Mouse (Mus musculus): ENCODE measurements around the gene Mcm9. TPM values are rescaled to one million over a fixed set of nuclear protein-coding genes. Genes with fewer than 3 reads are reported as not detected.

Gene Mcm9
- polyA plus RNA-seq, 1 experiment = 3.7 TPM

GRCm38 (mm10) chr10:53629918-53630250 is 355 bp downstream of the Mcm9 start:
- WGBS = under 1% methylated on average over 35 of the region's 35 CpGs

GRCm38 (mm10) chr10:53629247-53629917 is 857 bp downstream of the Mcm9 start:
- TF ChIP-seq POLR2A (IDR thresholded peaks at IDR 0.05; ENCODE audit: low read depth, low read length) (peak; percentile 47; the same call in 1 of the 2 replicates), CTCF (IDR thresholded peaks at IDR 0.05; ENCODE audit: extremely low read depth, insufficient read length, insufficient replicate concordance, low read depth, low read length) (no peak)
- 1% methylated on average over 67 of the region's 67 CpGs for WGBS
- Histone ChIP-seq H3K4me1 (ENCODE audit: control insufficient read depth, insufficient read depth, insufficient read length, low read length) (no peaks in the 10 kb centered on the region), H3K36me3 (ENCODE audit: control insufficient read depth, insufficient read depth, low read length) (peaks cover 6% of the 10 kb centered on the region), H3K4me3 (ENCODE audit: low read depth, low read length) (peak overlapping the region; percentile 80), H3K27ac (ENCODE audit: insufficient read depth, low read depth, low read length) (peak overlapping the region; percentile 72), H3K27me3 (ENCODE audit: control insufficient read depth, insufficient read depth, low read length) (no peaks in the 10 kb centered on the region)

More at GRCm38 (mm10) chr10:53629918-53630250, 355 bp downstream of the Mcm9 start:
- H3K27me3 ChIP-seq (ENCODE audit: control insufficient read depth, insufficient read depth, low read length) = no peaks in the 10 kb centered on the region
- peaks cover 3% of the 10 kb centered on the region; the same call in 1 of the 2 replicates for H3K36me3 ChIP-seq (ENCODE audit: control insufficient read depth, insufficient read depth, low read length)
- peak; percentile 72 for TF ChIP-seq POLR2A (IDR thresholded peaks at IDR 0.05; ENCODE audit: low read depth, low read length)
- TF ChIP-seq CTCF (IDR thresholded peaks at IDR 0.05; ENCODE audit: extremely low read depth, insufficient read length, insufficient replicate concordance, low read depth, low read length) = peak; percentile 16; the same call in 1 of the 2 replicates
- no peaks in the 10 kb centered on the region for H3K4me1 ChIP-seq (ENCODE audit: control insufficient read depth, insufficient read depth, insufficient read length, low read length)
- peak overlapping the region; percentile 72 for H3K27ac ChIP-seq (ENCODE audit: insufficient read depth, low read depth, low read length)
- peak overlapping the region; percentile 80 for H3K4me3 ChIP-seq (ENCODE audit: low read depth, low read length)

- 46% methylated on average over 8 of the region's 8 CpGs for WGBS
- Histone ChIP-seq H3K27me3 (ENCODE audit: control insufficient read depth, insufficient read depth, low read length) (no peaks in the 10 kb centered on the region), H3K4me3 (ENCODE audit: low read depth, low read length) (no peak overlapping the region), H3K27ac (ENCODE audit: insufficient read depth, low read depth, low read length) (peak overlapping the region; percentile 65), H3K36me3 (ENCODE audit: control insufficient read depth, insufficient read depth, low read length) (peaks cover 14% of the 10 kb centered on the region), H3K4me1 (ENCODE audit: control insufficient read depth, insufficient read depth, insufficient read length, low read length) (peaks cover 15% of the 10 kb centered on the region; the same call in 1 of the 2 replicates)
- TF ChIP-seq POLR2A (IDR thresholded peaks at IDR 0.05; ENCODE audit: low read depth, low read length) = no peak
- no peak for TF ChIP-seq CTCF (IDR thresholded peaks at IDR 0.05; ENCODE audit: extremely low read depth, insufficient read length, insufficient replicate concordance, low read depth, low read length)
These were observed 14.2 kb downstream of the Mcm9 start for GRCm38 (mm10) chr10:53615850-53616616.

GRCm38 (mm10) chr10:53613955-53614354 is 16.3 kb downstream of the Mcm9 start:
- H3K36me3 ChIP-seq (ENCODE audit: control insufficient read depth, insufficient read depth, low read length) = peaks cover 22% of the 10 kb centered on the region
- H3K4me3 ChIP-seq (ENCODE audit: low read depth, low read length) = no peak overlapping the region
- H3K4me1 ChIP-seq (ENCODE audit: control insufficient read depth, insufficient read depth, insufficient read length, low read length) = peaks cover 15% of the 10 kb centered on the region; the same call in 1 of the 2 replicates
- WGBS = 60% methylated on average over 1 of the region's 1 CpGs
- H3K27me3 ChIP-seq (ENCODE audit: control insufficient read depth, insufficient read depth, low read length) = no peaks in the 10 kb centered on the region
- H3K27ac ChIP-seq (ENCODE audit: insufficient read depth, low read depth, low read length) = no peak overlapping the region
- no peak for TF ChIP-seq CTCF (IDR thresholded peaks at IDR 0.05; ENCODE audit: extremely low read depth, insufficient read length, insufficient replicate concordance, low read depth, low read length)
- no peak for TF ChIP-seq POLR2A (IDR thresholded peaks at IDR 0.05; ENCODE audit: low read depth, low read length)

- H3K36me3 ChIP-seq (ENCODE audit: control insufficient read depth, insufficient read depth, low read length) = peaks cover 26% of the 10 kb centered on the region
- TF ChIP-seq CTCF (IDR thresholded peaks at IDR 0.05; ENCODE audit: extremely low read depth, insufficient read length, insufficient replicate concordance, low read depth, low read length) (no peak), POLR2A (IDR thresholded peaks at IDR 0.05; ENCODE audit: low read depth, low read length) (no peak)
- peaks cover 13% of the 10 kb centered on the region; the same call in 1 of the 2 replicates for H3K4me1 ChIP-seq (ENCODE audit: control insufficient read depth, insufficient read depth, insufficient read length, low read length)
- H3K27ac ChIP-seq (ENCODE audit: insufficient read depth, low read depth, low read length) = no peak overlapping the region
- no peaks in the 10 kb centered on the region for H3K27me3 ChIP-seq (ENCODE audit: control insufficient read depth, insufficient read depth, low read length)
- WGBS = 78% methylated on average over 1 of the region's 1 CpGs
- H3K4me3 ChIP-seq (ENCODE audit: low read depth, low read length) = no peak overlapping the region
These were observed 18.1 kb downstream of the Mcm9 start for GRCm38 (mm10) chr10:53612172-53612571.

- H3K27ac ChIP-seq (ENCODE audit: insufficient read depth, low read depth, low read length) = no peak overlapping the region
- no peaks in the 10 kb centered on the region for H3K27me3 ChIP-seq (ENCODE audit: control insufficient read depth, insufficient read depth, low read length)
- 53% methylated on average over 2 of the region's 2 CpGs for WGBS
- no peak overlapping the region for H3K4me3 ChIP-seq (ENCODE audit: low read depth, low read length)
- TF ChIP-seq CTCF (IDR thresholded peaks at IDR 0.05; ENCODE audit: extremely low read depth, insufficient read length, insufficient replicate concordance, low read depth, low read length) (no peak), POLR2A (IDR thresholded peaks at IDR 0.05; ENCODE audit: low read depth, low read length) (no peak)
- H3K4me1 ChIP-seq (ENCODE audit: control insufficient read depth, insufficient read depth, insufficient read length, low read length) = no peaks in the 10 kb centered on the region
- H3K36me3 ChIP-seq (ENCODE audit: control insufficient read depth, insufficient read depth, low read length) = peaks cover 38% of the 10 kb centered on the region
These were observed 22.0 kb downstream of the Mcm9 start for GRCm38 (mm10) chr10:53608274-53608673.

- Histone ChIP-seq H3K36me3 (ENCODE audit: control insufficient read depth, insufficient read depth, low read length) (peaks cover 34% of the 10 kb centered on the region), H3K4me1 (ENCODE audit: control insufficient read depth, insufficient read depth, insufficient read length, low read length) (no peaks in the 10 kb centered on the region), H3K27ac (ENCODE audit: insufficient read depth, low read depth, low read length) (no peak overlapping the region), H3K4me3 (ENCODE audit: low read depth, low read length) (no peak overlapping the region), H3K27me3 (ENCODE audit: control insufficient read depth, insufficient read depth, low read length) (no peaks in the 10 kb centered on the region)
- TF ChIP-seq POLR2A (IDR thresholded peaks at IDR 0.05; ENCODE audit: low read depth, low read length) = no peak
- no peak for TF ChIP-seq CTCF (IDR thresholded peaks at IDR 0.05; ENCODE audit: extremely low read depth, insufficient read length, insufficient replicate concordance, low read depth, low read length)
- 68% methylated on average over 2 of the region's 2 CpGs for WGBS
These were observed 24.9 kb downstream of the Mcm9 start for GRCm38 (mm10) chr10:53605328-53605727.

All from small intestine, adult 2 months (tissue).